Mouse (Mus musculus) right cerebral cortex, adult 2 months (tissue): ENCODE results near the gene Rbfox2.

Source experiments
- DNase-seq, 2 experiments: peaks; one replicate each; pipeline ENCODE4 v3.0.0; 2021 to 2022; ENCODE audit warnings: low spot score in 2 of 2

The Rbfox2 gene

DNA sequence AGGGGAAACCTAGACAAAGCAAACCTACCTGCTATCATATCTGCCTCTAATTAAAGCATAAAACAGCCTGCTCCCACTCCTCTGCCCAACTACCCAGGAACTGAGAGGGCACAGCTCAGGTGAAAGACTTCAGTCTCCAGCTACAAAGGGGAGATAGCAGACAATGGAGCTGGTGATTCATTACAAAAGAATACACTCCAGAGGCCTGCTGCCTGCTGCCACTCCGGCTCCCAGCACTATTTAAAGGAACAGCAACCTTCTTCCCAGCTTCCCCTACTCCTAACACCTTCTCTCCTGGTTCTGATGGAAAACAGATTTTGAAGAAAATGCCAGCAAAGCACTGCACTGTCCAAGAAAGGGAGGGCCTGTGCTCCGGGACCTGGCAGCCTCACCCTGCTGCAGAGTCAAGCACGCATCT is 156.4 kb downstream of the Rbfox2 start:
- DNase-seq = peak in 1 of 2 experiments; percentile 39

DNA sequence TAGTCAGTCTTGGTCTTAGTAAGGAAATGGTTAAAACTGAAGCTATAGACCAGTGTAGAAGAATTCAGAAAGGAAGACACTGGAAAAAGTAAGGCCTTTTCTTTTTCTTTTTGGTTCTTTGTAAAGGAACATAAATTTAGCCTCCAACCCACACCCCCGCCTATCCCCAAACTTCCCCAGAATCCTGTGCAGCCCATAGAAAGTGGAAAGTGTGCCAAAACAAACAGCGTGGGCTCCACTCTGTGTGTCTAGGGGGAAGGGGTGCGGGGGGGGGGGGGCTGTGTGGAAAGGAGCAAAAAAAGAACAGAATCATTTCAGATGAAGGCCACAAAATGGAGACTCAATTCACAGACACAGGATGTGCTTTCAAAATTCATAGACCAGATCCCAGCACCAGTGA is 156.8 kb downstream of the Rbfox2 start:
- DNase-seq = peak; percentile 51 to 54

DNA sequence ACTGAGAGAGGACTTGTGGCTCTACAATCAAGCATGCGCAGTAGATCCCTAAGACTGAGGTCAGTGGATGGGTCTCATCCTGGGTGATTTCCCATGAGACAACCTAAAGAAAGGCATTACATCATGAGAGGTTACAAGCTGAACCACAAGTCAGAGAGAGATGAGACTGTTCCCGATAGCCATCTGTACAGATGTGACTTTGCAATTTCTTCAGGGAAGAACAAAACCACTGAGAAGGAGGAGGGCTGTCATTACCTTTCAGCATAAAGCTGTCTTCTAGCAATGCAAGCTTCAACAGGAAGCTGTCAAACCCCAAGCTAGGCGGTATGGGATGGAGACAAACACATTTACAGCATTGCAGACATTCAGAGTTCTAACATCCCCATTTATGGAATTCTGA is 157.3 kb downstream of the Rbfox2 start:
- no peak for DNase-seq

DNA sequence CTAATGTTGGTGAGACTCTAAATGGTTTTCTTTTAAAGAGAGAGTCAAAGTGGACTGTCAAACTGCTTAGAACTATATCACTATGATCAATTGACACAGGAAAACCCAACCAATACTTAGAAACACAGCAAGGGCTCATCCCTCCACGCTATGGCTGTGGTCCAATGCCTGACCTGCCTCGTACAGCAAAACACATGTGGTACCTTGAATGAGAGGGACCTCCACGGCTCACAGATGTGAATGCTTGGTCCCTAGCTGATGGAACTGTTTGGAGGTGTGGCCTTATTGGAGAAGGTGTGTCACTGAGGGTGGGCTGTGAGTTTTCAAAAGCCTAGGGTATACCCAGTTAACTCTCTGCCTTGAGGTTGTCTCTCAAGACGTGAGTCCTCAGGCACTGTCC is 159.9 kb downstream of the Rbfox2 start:
- DNase-seq = no peak

DNA sequence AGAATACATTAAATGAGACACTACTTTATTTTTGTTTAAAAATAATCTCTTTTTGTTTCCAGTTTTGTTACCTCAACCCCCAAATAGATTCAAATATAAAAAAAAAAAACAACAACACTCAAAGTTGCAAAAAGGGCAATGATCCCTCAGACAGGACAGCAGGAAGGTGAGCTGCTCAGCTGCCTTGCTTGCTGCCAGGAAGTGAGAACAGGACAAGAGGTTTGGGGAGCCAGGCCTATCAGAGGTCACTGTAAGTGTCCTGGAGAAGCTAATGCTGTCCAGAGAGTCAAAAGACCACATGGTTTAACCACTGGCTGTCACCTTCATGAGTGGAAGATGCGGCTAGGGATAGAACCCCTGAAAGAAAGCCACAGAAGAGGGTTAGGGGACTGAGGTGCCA is 161.8 kb downstream of the Rbfox2 start:
- DNase-seq = no peak

DNA sequence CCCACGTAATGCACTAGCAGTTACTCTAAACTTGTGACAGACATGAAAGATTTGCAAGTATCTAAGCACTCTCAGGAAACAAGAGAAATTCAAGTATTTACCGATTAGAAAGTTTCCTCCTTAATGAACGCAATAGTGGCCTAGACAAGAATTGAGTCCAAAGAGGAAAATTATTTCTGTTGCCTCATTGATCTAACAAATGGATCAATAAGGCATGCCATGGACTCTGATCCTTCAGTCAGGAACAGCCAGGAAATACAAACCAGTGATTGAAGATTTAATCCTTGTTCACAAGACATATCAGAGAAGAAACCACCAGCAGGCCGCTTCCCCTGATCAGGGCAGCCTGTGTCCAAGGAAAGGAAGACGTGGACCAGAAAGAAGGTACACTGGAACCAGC is 164.0 kb downstream of the Rbfox2 start:
- no peak for DNase-seq

DNA sequence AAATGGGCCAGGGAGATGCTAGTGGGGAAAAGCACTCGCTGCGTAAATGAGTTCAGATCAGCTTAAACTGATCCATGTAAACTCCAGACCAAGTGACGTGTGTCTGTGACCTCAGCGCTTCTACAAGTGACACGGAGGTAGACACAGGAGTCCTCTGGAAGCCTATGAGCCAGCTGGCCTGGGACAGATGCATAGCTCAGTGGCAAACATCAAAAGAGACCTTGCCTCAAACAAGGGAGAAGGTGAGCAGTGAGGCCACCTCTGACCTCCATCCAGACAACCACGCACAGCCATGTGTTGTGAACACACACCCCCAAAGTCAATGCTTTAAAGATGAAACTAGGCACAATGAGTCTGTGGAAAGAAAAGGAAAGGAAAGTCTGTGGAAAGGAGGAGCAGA is 164.5 kb downstream of the Rbfox2 start:
- no peak for DNase-seq

DNA sequence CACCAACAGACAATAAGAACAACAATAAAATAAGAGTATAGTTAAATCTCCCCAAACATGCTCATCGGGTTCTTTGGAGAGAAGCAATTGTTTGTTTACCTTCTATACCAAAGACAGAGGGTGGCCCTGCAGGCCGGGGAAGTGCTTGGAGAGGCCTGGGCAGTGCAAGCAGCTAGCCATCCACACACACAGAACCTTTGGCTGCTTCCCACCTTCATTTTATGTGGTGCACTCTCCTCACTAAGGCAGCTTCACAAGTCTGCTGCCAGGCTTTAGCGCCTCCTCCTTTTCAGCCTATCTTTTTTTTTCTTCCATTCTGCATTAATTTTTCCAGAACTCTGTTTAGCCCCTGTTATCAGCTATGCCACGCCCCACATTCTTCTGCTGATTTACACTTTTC is 165.1 kb downstream of the Rbfox2 start:
- no peak for DNase-seq

DNA sequence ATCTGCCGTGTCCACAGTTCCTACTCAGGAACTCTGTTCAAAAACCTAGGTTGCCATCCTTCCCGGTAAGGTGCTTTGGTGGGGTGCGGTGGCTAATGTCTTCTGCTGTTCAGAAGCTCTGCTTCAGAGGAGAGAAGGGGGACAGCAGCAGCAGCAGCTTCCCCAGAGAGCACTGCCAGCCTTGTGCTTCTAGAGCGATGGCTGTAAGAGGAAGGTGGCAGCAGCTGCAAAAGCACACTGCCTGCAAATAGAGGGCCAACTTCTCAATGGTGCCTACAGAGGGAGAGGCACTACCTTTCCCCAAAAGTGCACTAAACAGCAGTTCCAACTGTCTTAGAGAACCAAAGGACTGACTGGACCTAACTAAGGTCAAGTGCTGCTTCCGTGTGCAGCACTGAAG is 168.5 kb downstream of the Rbfox2 start:
- no peak for DNase-seq

DNA sequence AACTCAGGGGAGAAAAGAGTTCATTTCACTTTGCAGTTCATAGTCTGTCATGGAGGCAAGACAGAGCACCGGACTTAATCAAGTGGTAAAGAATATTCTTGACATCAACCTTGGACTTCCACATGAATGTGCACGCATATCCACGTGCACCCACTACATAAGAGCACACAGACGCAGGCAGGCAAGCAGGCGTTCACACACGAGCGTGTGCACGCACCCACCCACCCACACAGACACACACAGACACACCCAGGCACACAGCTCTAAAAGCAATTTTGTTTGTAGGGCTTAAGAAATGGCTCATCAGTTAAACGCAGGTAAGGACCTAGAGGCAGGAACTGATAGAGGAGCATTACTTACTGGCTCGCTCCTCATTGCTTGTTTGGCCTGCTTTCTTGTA is 172.3 kb downstream of the Rbfox2 start:
- no peak for DNase-seq

DNA sequence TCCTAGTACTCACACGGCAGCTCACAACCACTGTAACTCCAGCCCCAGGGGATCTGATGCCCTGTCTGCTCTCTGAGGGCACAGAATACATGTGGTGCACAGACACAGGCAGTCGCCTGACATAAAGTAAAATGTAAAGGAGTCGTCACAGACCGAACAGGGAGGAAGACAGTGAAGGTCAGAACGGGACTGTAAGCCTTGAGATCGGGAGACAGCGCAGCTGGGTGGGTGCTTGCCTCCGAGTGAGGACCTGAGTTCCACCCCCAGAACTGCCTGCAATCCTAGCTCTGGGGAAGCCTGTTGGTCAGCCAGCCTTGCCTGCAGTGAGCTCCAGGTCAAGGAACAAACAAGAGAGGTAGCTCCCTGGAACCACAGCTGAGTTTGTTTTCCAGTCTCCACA is 177.7 kb downstream of the Rbfox2 start:
- no peak for DNase-seq

DNA sequence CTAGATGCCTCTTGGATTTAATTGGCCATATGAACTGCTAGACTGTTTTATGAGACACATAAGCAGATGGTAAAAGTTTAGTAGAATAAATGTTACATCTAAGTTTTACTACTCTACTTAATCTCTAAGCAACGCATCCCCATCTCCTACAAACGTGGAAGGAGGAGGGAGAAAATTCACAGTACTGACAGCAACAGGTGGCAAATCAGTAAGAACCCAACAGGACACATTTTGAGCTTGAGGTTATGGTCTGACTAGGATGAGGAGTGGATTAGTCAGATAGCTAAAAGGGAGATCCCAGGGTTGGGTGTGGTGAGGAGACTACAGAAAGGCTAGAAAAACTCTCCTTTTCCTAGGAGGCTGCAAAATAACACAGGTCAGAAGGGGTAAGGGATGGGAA is 179.1 kb downstream of the Rbfox2 start:
- no peak for DNase-seq

DNA sequence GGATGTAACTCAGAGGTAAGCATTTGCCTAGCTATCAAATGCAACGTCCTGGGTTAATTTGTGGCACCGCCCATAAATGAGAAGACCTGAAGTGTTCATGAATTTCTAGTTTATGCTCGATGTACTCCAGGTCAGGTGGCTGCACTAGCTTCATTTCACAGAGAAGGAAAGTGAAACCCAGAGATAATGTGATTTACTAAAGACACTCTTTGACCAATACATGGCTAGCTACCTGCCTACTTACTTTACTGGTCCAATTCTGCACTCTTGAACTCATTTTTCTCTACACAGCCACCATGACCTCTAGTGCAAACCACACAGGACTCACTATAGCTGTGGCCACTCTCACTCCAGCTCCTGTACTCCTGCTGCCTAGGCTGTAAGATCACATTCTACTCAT is 180.1 kb downstream of the Rbfox2 start:
- DNase-seq = no peak

DNA sequence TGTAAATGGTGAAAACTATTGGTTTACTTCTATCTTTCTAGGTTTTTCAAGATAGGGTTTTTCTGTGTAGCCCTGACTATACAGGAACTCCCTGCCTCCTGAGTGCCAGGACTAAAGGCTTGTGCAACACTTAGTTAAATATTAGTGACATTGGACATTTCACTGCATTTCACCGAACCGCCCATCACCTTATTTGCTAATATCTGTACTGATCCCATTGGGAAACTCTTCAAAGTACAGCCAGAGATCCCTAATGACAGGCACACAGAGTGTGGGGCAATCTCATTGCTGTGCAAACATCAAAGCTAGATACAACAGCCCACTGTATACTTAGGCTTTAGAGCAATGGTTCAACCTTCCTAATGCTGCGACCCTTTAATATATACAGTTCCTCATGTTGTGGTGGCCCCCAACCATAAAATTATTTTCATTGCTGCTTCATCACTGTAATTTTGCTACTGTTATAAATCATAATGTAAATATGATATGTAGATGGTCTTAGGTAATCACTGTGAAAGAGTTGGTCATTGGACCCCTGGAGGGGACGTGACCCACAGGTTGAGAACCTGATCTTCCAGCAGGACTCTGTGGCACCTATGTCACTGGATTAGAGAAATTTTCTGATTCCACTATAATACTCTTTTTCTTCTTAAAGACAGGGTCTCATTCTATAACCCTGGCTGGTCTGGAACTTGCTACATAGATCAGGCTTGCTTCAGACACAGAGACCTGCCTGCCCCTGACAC is 182.3 kb downstream of the Rbfox2 start:
- no peak for DNase-seq

DNA sequence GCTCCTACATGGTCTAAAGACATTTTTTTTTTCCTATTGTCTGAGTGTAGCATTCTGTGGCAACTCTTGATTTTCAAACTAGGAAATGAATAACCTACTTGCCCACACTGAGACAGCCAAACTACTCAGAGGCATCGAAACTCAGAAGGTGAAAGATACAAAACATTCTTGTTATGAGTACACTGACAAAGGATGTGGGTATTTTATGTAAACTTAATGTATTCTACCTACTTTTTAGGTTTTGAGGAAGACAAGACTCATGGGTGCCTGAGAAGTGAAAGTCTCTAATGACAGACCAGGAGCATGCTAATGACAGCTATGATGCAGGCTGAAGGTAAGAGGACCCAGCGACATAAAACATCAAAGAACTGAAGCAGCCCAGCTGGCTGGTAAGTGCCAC is 184.0 kb downstream of the Rbfox2 start:
- DNase-seq = no peak

DNA sequence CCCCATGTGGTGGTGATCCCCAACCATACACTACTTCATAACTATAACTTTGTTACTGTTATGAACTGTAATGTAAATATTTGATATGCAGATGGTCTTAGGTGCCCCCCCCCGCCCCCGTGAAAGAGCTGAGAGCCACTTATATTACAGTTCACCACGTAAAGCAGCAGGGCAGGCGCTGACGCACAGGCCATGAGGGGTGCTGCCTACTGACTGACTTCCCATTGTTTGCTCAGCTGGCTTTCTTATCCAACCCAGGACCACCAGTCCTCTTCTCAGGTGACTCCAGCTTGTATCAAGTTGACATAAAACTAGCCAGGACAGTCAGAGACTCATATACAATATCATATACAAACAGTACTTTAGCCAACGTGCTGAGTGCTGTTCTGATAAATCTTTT is 184.6 kb downstream of the Rbfox2 start:
- no peak for DNase-seq

DNA sequence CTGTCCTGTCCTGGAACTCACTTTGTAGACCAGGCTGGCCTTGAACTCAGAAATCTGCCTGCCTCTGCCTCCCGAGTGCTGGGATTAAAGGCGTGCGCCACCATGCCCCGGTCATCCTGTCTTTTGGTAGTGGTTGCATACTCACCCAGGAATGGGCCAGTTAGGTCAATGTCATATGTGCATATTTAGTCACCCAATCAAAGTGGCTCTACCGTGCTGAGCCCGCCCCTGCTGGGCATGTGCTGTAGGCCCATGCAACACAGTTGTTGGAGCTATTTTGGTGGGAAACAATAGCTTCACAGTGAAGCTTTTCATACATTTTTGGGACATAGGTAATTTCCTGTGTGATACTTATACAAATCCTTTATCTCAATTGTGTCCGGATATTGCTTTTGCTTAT is 187.1 kb downstream of the Rbfox2 start:
- DNase-seq = no peak

DNA sequence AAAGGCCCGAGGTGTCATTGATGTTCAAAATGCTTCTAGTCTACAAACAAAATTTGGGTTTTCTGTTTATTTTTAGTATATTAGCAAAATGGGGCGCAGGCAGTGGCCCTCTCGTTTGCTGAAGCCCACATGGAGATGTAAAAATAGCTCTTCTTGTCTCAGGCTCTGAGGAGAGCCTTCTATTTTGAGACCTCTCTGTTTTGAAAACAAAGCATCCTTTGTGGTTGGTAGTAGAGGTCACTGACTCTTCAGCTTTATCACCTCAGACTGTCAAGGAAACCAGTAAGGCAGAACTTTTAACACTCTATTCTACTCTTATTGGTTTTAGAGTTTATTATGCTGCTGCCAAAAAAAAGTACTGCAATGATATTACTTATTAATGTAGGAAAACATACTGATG is 189.6 kb downstream of the Rbfox2 start:
- no peak for DNase-seq

DNA sequence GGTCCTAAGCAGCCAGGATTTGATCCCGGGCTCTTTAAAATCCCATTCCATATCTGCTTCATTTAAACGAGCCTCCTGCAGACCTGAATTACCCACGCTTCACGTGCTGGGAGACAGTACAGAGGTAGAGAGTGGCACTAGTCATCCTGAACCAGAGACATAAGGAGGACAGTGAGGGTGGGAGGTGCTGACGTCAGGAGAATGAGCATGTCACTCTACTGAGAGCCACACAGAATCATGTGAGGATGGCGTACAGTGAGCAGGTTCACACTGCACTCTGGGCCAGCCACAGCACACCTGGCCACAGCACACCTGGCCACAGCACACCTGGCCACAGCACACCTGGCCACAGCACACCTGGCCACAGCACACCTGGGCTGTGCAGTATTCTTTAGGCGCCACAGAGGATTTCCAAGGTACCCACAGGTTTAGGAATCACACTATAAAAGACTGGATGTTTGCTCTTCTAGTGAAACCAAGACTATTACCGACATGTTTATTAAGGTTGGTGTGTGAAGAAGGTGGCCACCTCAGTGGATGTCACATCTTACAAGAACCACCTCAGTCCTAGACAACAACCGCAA is 190.6 kb downstream of the Rbfox2 start:
- peak; percentile 31 to 68 for DNase-seq

DNA sequence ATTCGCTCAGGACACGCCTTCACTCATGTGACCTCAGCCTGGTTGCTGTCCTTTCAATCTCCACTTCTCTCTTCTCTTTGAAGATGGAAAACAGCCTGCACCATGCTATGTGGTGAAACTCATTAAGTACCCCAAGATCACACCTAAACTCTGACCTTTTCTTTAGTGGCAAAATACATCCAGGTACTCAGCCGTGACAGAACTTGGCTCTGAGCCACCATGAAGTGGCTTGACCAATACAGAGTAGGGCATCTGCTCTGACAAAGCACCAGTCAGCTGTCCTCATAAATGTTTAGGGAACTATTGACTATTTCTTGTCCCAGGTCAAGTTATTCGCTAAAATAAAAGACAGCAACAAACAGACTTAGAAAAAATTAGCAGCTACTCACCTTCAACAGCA is 191.3 kb downstream of the Rbfox2 start:
- DNase-seq = no peak

DNA sequence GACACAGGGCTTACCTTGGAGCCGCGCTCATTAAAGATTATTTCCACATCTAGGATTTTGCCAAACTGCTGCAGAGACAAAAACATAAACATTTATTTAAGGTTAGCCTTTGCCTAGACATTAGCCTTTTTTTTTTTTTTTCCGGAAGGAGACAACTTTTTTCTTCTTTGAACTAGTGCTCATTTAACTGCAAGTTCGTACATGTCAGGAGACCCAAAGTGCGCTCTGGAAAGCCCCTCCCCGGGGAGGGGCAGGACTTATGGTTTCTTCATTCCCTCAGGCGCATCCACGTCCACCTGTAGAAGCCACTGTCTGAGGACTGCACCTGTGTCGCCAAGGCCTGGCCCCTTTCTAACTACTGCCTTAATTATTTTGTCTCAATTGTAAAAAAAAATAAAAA is 193.2 kb downstream of the Rbfox2 start:
- DNase-seq = no peak

DNA sequence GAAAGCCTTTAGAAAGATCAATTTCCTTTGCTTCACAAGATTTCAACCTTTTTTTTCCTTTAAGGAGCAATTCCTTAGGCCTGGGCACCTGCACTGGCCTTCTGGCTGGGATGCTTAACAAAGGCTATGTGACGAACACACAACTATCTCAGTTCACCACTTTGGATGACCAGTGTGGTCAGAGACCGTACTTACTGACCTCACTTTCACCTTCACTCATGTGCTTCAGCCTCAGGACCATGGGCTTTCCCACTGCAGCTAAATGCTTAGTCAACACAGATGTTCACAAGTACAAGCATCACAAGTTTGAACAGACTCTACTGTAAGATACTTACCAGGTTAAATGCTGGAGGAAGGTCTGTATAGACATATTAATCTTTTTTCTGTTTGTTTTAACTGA is 194.4 kb downstream of the Rbfox2 start:
- no peak for DNase-seq

DNA sequence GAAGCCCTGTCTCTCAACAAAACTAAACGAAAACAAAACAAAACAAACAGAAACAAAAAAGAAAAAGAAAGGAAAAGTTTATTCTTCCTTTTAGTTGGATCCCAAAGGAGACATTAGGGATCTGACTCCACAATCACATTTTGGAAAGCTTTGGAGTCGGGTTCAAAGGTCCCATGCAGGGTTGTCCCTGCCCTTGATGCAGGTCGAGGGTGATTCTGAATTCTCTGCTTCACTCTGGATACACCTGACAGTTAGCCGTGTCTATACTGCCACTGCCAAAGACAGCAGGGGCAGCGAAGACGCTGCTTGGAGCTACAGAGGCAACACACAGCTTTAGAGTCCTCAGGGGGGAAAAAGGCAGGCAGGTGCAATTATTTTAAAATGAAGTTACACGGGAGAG is 194.9 kb downstream of the Rbfox2 start:
- DNase-seq = no peak

DNA sequence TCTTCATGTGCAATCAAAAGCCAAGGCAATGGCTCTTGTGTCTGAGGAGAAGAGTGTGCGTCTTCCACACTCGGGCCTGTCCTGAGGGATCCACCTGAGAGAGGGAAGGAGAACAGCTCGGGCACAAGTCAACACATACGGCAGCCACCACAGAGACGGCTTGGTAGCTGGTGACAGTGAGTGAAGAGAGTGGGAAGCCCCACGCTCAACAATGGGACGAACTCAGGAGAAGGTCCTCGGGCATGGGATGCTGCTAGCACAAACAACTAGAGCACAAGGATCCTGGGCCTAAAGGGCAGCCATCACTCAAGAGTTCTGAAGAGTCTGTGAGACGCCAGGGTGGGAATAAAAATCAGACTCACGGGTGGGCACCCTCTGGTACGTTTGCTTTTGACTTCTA is 196.4 kb downstream of the Rbfox2 start:
- DNase-seq = no peak
